8 mouse cellular contexts compared by ENCODE assay signal in genomic region chr12:10079482-10079881, GRCm38 (mm10).
A peak's percentile ranks its signal among the peaks of the same experiment; 100 is the strongest.
DNase-seq lines count a peak whose midpoint lies in the region; ATAC-seq and TF ChIP-seq lines count a peak whose summit lies in the region.
"Had no signal": no experiment of that assay in that cellular context is flagged by ENCODE, and none has a peak within 500 bp of the region (broad histone marks: within the 10 kb centered on the region; RNA-seq: fewer than 3 reads in every experiment).

No protein-coding gene starts in this region.

- H3K4me1 ChIP-seq in lung, embryonic 16.5 days (replicated peaks; ENCODE audit: control insufficient read depth, insufficient read depth, low read length): peaks cover 10% of the 10 kb centered on the region; the same call in 1 of the 2 replicates
- H3K4me1 ChIP-seq in lung, adult 2 months (ENCODE audit: control insufficient read depth, insufficient read depth, low read length): no peaks in the 10 kb centered on the region
- H3K4me1 ChIP-seq in intestine, embryonic 15.5 days (replicated peaks): no peaks in the 10 kb centered on the region

- H3K9ac ChIP-seq in lung, embryonic 16.5 days (ENCODE audit: low read length): no peak overlapping the region
- H3K9ac ChIP-seq in intestine, embryonic 15.5 days: no peak overlapping the region
- H3K9ac ChIP-seq: hindbrain, embryonic 14.5 days had no signal

- no peak for TF ChIP-seq CTCF in lung, adult 2 months (IDR thresholded peaks at IDR 0.05; ENCODE audit: insufficient read depth, low read length)

- no peaks in the 10 kb centered on the region for H3K9me3 ChIP-seq in lung, embryonic 16.5 days (ENCODE audit: control insufficient read depth, low read length)
- H3K9me3 ChIP-seq in intestine, embryonic 15.5 days: no peaks in the 10 kb centered on the region

- no peak overlapping the region for H3K27ac ChIP-seq in lung, embryonic 16.5 days (ENCODE audit: low read length)
- 0 out of 2 replicates have a peak overlapping the region, but pooled peaks have one; percentile 28 for H3K27ac ChIP-seq in intestine, embryonic 15.5 days
- H3K27ac ChIP-seq: hindbrain, embryonic 14.5 days had no signal

- no peaks in the 10 kb centered on the region for H3K36me3 ChIP-seq in lung, embryonic 16.5 days (ENCODE audit: control insufficient read depth, insufficient read depth, low read length)
- no peaks in the 10 kb centered on the region for H3K36me3 ChIP-seq in intestine, embryonic 15.5 days

- H3K4me2 ChIP-seq in lung, embryonic 16.5 days (ENCODE audit: low read depth, low read length): 0 out of 2 replicates have a peak overlapping the region, but pooled peaks have one; percentile 14
- no peak overlapping the region for H3K4me2 ChIP-seq in intestine, embryonic 15.5 days (replicated peaks)
- H3K4me2 ChIP-seq: hindbrain, embryonic 14.5 days had no signal

- ATAC-seq in lung, embryonic 16.5 days (ENCODE audit: low read depth): 0 out of 2 replicates have a peak, but pooled peaks have one; percentile 26
- ATAC-seq in intestine, embryonic 15.5 days: no peak
- ATAC-seq in cerebellum, adult (ENCODE audit: insufficient number of reproducible peaks, low FRiP score, low TSS enrichment): no peak

- 53% methylated on average over 9 of the region's 9 CpGs for WGBS in lung, embryonic 16.5 days
- WGBS in lung, adult 2 months: 55% methylated on average over 9 of the region's 9 CpGs
- 54% methylated on average over 9 of the region's 9 CpGs for WGBS in intestine, embryonic 15.5 days

- no peak for DNase-seq in lung, adult 2 months
- peak; percentile 21 to 44 for DNase-seq in frontal cortex, postnatal 36 days (ENCODE audit: low spot score in 2 of 2)
- peak; percentile 53 for DNase-seq in skeletal muscle tissue, adult 2 months (ENCODE audit: low read depth, low spot score)
- no peak for DNase-seq in spleen, adult 12 weeks (ENCODE audit: low spot score)

- TF ChIP-seq POLR2A in lung, adult 2 months (IDR thresholded peaks at IDR 0.05; ENCODE audit: borderline replicate concordance, extremely low read depth, low read depth, low read length): no peak

- H3K27me3 ChIP-seq in lung, embryonic 16.5 days (ENCODE audit: control insufficient read depth, insufficient read depth, low read depth, low read length): no peaks in the 10 kb centered on the region
- no peaks in the 10 kb centered on the region for H3K27me3 ChIP-seq in intestine, embryonic 15.5 days (replicated peaks)

- no peak overlapping the region for H3K4me3 ChIP-seq in lung, embryonic 16.5 days (ENCODE audit: low read length)
- no peak overlapping the region for H3K4me3 ChIP-seq in lung, adult 2 months (replicated peaks; ENCODE audit: extremely low read depth, low read depth, low read length)
- no peak overlapping the region for H3K4me3 ChIP-seq in intestine, embryonic 15.5 days (replicated peaks)

Comparison
In these comparisons a context has a peak if more than half of its experiments do, and no peak if none do; other contexts are left out.
1. DNase-seq: peak in frontal cortex, postnatal 36 days (2 of 2) and skeletal muscle tissue, adult 2 months (single experiment); none in lung, adult 2 months (single experiment) and spleen, adult 12 weeks (single experiment).